ENCODE assay signal across 7 mouse cellular contexts in genomic region chr5:64866331-64867050, GRCm38 (mm10).
DNase-seq lines count a peak whose midpoint lies in the region; ATAC-seq and TF ChIP-seq lines count a peak whose summit lies in the region.

No protein-coding gene starts in this region.

- TF ChIP-seq POLR2A in brain, embryonic 14.5 days (IDR thresholded peaks at IDR 0.05; ENCODE audit: borderline replicate concordance, extremely low read depth, insufficient read depth, insufficient read length, poor library complexity, severe bottlenecking): no peak

- WGBS in forebrain, embryonic 11.5 days: 44% methylated on average over 5 of the region's 5 CpGs
- WGBS in heart, postnatal 0 days: 38% methylated on average over 5 of the region's 5 CpGs

- no peak for TF ChIP-seq EP300 in heart, postnatal 0 days (IDR thresholded peaks at IDR 0.05; ENCODE audit: low read depth)

- no peak overlapping the region; the same call in 1 of the 2 replicates for H3K9ac ChIP-seq in forebrain, embryonic 11.5 days (ENCODE audit: low read length)
- no peak overlapping the region for H3K9ac ChIP-seq in heart, postnatal 0 days (replicated peaks; ENCODE audit: low read depth, low read length)

- H3K4me3 ChIP-seq in forebrain, embryonic 11.5 days (ENCODE audit: low read depth, low read length): no peak overlapping the region
- no peak overlapping the region for H3K4me3 ChIP-seq in heart, postnatal 0 days (ENCODE audit: low read depth, low read length)

- H3K27me3 ChIP-seq in forebrain, embryonic 11.5 days (ENCODE audit: control insufficient read depth, insufficient read depth, low read length): no peaks in the 10 kb centered on the region
- no peaks in the 10 kb centered on the region for H3K27me3 ChIP-seq in heart, postnatal 0 days (ENCODE audit: control insufficient read depth, insufficient read depth, low read length)

- peak; percentile 36 for DNase-seq in MEL-GATA-1-ER (ENCODE audit: extremely low read depth, low read depth)
- DNase-seq in brain, embryonic 14.5 days (ENCODE audit: low read depth): peak; percentile 88
- DNase-seq in forebrain, embryonic 11.5 days (ENCODE audit: low spot score): peak; percentile 78
- DNase-seq in heart, postnatal 0 days (ENCODE audit: low spot score): peak; percentile 87
- DNase-seq in layer of hippocampus, adult 8-10 months (ENCODE audit: low spot score in 2 of 2): peak; percentile 48 to 80
- DNase-seq in lung, postnatal 25 days (ENCODE audit: low spot score): peak; percentile 90
- DNase-seq in spleen, postnatal 10 days (ENCODE audit: low spot score in 2 of 2): peak; percentile 68 to 83

- no peaks in the 10 kb centered on the region for H3K36me3 ChIP-seq in forebrain, embryonic 11.5 days (ENCODE audit: control insufficient read depth, insufficient read depth, low read length)
- no peaks in the 10 kb centered on the region for H3K36me3 ChIP-seq in heart, postnatal 0 days (replicated peaks; ENCODE audit: control insufficient read depth, insufficient read depth, low read length)

- no peaks in the 10 kb centered on the region for H3K4me1 ChIP-seq in forebrain, embryonic 11.5 days (replicated peaks; ENCODE audit: control insufficient read depth, insufficient read depth, low read length)
- H3K4me1 ChIP-seq in heart, postnatal 0 days (ENCODE audit: control insufficient read depth, insufficient read depth): peaks cover 8% of the 10 kb centered on the region

- no peak for ATAC-seq in forebrain, embryonic 11.5 days (replicated peaks; ENCODE audit: low FRiP score)
- peak; percentile 53 for ATAC-seq in heart, postnatal 0 days (ENCODE audit: insufficient read depth, low read depth)

- no peak overlapping the region for H3K4me2 ChIP-seq in forebrain, embryonic 11.5 days (ENCODE audit: low read depth, low read length, severe bottlenecking)
- no peak overlapping the region for H3K4me2 ChIP-seq in heart, postnatal 0 days (ENCODE audit: low read depth, low read length)

- H3K27ac ChIP-seq in forebrain, embryonic 11.5 days (ENCODE audit: low read depth, low read length): no peak overlapping the region
- no peak overlapping the region for H3K27ac ChIP-seq in heart, postnatal 0 days (ENCODE audit: low read depth)

- peak; percentile 64 for TF ChIP-seq CTCF in brain, embryonic 14.5 days (IDR thresholded peaks at IDR 0.05; ENCODE audit: borderline replicate concordance, extremely low read depth, insufficient read depth, insufficient read length)
- TF ChIP-seq CTCF in heart, postnatal 0 days (IDR thresholded peaks at IDR 0.05; ENCODE audit: low read depth): peak; percentile 62

- no peaks in the 10 kb centered on the region; the same call in 1 of the 2 replicates for H3K9me3 ChIP-seq in forebrain, embryonic 11.5 days (ENCODE audit: control insufficient read depth, low read length)
- H3K9me3 ChIP-seq in heart, postnatal 0 days (replicated peaks; ENCODE audit: control insufficient read depth, low read length): no peaks in the 10 kb centered on the region

Comparison
In these comparisons a context has a peak if more than half of its experiments do, and no peak if none do; other contexts are left out.
1. DNase-seq: peak in every context shown above with its lines; median percentile 90 in lung, postnatal 25 days; 88 in brain, embryonic 14.5 days; 87 in heart, postnatal 0 days; 78 in forebrain, embryonic 11.5 days; 76 in spleen, postnatal 10 days; 64 in layer of hippocampus, adult 8-10 months; 36 in MEL-GATA-1-ER.